Mouse (Mus musculus) liver, embryonic 18 days (tissue): ENCODE measurements around the gene Zfp597. TPM values are rescaled to one million over a fixed set of nuclear protein-coding genes. Genes with fewer than 3 reads are reported as not detected.

Source experiments
- polyA plus RNA-seq: library from polyadenylated mRNA; depleted of rRNA; stranded (reverse); fragments of >200 nt; gene quantifications from 2 replicates; pipeline ENCODE4 v1.2.3, GENCODE M21; 2012; rRNA removed

Gene Zfp597
- 2.3 and 2.9 TPM in 2 replicates for polyA plus RNA-seq

DNA sequence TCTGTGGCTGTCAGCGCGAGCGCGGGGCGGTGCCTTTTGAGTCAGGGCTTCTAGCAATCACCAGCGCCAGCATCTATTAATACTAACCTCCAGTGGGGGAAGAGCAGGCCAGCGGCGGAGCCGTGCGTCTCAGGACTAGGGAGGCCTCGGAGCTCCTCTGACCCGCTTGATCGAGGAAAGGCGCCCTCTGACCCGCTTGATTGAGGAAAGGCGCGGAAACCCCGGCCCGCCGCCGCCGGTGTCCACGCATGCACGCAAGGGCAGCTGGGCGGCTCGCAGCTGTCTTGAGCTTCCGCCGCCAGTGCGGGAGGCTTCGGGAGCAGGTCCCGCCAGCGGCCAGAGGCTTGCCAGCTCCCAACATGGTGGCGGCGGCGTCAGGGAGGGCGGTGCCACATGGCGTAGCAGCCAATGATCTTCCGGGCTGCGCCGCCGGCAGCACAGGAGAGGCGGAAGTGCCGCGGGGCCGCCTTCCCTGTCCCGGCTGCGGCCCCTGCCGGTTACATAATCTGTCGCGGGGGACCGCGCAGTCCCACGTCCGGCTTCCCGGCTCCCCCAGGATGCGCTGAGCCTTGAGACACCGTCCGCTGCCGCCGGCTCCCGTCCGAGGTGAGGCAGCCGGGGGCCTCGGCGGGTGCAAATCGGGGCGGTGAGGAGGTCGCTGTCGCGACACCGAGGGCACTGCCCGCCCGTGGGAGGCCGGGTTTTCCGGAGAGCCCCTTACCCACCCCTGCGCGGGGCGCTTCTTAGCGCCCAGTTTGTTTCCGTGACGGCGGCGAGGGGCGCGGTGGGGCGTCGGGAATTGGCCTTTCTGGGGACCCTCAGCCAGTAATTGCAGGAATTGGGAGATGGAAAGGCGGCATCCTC is at the start of gene Zfp597, which contains the start of gene Gm20695:
Gene Zfp597, minus strand, starts transcription at position 361 of the 864 bp plus-strand sequence.
Gene Gm20695, plus strand, starts transcription at position 448 of the 864 bp plus-strand sequence.

DNA sequence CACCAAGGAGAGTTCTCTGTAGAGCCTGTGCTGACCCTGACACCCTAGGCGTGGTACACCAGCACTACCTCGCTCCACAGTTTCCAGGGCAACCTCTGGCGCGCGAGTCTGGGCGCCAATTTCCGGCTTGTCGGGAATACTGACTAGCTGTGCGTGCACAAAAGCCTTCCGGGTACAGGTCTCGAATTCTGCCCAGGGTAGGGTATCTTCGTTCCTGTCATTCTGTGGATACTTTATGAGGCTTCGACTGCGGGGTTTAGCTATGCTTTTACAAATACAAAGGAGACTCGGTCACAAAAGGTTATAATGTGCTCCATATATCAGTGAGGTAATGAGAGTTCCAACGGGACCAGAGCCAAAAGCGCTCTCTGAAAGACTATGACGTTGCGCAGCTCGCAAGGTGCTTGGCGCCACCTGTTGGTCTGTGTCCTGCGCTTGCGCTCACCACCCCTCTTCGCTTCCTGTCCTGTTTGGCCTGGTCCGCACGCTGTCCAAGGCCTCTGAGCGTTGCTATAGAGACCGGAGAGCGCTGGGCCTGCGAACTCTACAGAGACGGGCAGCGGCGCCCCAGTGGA is 24.3 kb upstream of the Zfp597 start, which contains the start of the genes 1700037C18Rik and Cluap1:
Gene 1700037C18Rik, minus strand, starts transcription at position 153 of the 575 bp plus-strand sequence.
Gene Cluap1, plus strand, starts transcription at position 265 of the 575 bp plus-strand sequence.

GRCm38 (mm10) chr16:3872216-3873047 is 11.9 kb downstream of the Zfp597 start, which contains the start of gene Naa60:
TSS of gene Naa60 (plus strand) at chr16:3872375.

DNA sequence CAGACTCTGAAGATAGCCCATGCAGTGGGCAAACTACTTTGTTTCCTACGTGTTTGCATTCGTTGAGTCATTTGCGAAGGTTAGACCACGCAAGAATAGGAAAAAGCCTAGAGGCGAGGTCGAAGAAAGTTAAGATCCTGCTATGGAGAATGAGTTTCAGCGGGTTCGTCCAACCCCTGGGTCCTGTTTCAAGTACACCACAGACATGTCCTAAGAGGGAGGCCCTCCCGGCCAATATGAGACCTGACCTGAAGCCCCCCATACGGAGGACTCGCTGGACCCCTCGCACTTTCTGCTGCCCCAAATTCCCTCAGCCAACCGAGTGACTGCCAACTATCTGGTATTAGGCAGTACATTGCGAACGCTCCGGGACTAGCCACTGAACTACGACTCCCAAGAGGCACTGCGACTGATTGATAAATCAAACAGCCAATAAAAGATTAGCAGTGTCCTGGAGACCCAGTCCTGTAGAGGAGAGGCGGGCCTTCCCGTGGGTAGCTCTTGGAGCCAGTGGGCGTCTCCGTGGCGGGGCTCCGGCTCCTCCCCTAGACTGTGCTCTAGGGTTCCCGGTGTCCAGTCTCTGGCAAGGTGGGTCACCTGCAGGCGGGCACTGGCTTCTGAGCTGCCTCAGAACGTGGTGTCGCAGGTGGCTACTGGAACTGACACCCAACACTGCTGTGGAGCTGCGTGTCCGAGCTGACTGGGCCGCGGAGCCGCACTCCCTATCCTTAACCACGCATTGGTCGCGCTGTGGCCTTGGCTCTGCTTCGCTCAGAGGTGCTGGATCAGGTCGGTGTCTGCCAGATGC is 37.4 kb downstream of the Zfp597 start, which contains the start of gene Zfp174:
Gene Zfp174, plus strand, starts transcription at position 558 of the 808 bp plus-strand sequence.

DNA sequence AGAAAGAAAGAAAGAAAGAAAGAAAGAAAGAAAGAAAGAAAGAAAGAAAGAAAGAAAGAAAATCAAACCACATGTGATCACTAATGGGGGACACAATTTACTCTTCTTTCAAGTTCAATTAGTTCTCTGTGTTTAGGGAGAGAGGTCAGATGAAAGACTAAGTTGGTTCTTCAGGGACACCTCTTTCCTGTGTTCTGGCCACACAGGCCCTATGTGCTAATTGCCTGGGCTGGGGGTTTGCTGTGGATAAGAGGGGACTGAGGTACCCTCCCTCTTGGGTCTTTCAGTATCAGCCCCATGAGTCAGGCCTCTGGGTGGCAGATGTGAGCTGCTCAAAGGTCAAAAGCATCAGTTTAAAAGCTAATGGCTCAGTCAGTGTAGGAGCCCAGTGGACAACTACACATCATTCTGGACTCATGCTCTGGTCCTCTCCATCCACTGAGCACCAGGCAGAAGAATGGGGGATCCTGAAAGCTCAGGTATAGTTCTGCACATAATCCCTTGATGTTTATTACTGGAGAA is 53.7 kb downstream of the Zfp597 start, which contains the start of gene Olfr15:
Gene Olfr15, plus strand, starts transcription at position 291 of the 522 bp plus-strand sequence.

Other genes with a start within 250 kb of the Zfp597 start
- gene Mefv, start 166.5 kb downstream of the Zfp597 start, polyA plus RNA-seq: 0.62 and 0.92 TPM in 2 replicates
- gene Zfp263, start 140.5 kb downstream of the Zfp597 start, polyA plus RNA-seq: 5.8 and 5.9 TPM in 2 replicates
- gene Olfr15, start 53.7 kb downstream of the Zfp597 start, polyA plus RNA-seq: not detected in 2 replicates
- gene Zfp174, start 37.3 kb downstream of the Zfp597 start, polyA plus RNA-seq: 1.5 and 2.1 TPM in 2 replicates
- gene Naa60, start 12.2 kb downstream of the Zfp597 start, polyA plus RNA-seq: 25.1 and 28.9 TPM in 2 replicates
- 0.13 and 0.26 TPM in 2 replicates for gene Gm20695, start 87 bp upstream of the Zfp597 start, polyA plus RNA-seq
- gene 1700037C18Rik, start 24.1 kb upstream of the Zfp597 start, polyA plus RNA-seq: 0.87 and 1.2 TPM in 2 replicates
- 4.1 and 4.9 TPM in 2 replicates for gene Cluap1, start 24.2 kb upstream of the Zfp597 start, polyA plus RNA-seq
- 0.85 and 0.89 TPM in 2 replicates for gene Nlrc3, start 92.1 kb upstream of the Zfp597 start, polyA plus RNA-seq
- gene Slx4, start 119.2 kb upstream of the Zfp597 start, polyA plus RNA-seq: 10.8 and 11.7 TPM in 2 replicates
- 0.06 and 0.10 TPM in 2 replicates for gene Dnase1, start 152.4 kb upstream of the Zfp597 start, polyA plus RNA-seq
- gene Trap1, start 193.3 kb upstream of the Zfp597 start, polyA plus RNA-seq: 87.6 and 98.2 TPM in 2 replicates